Mouse (Mus musculus): ENCODE measurements around the gene Ghr. TPM values are rescaled to one million over a fixed set of nuclear protein-coding genes. Genes with fewer than 3 reads are reported as not detected.

Ghr gene
- polyA plus RNA-seq, 1 experiment from 2014 or later, result 55.5 TPM

GRCm38 (mm10) chr15:3413103-3413502 lies 170.2 kb downstream of the Ghr start:
- Histone ChIP-seq H3K4me1 (replicated peaks) (no peaks in the 10 kb centered on the region), H3K4me2 (no peak overlapping the region), H3K9me3 (replicated peaks) (no peaks in the 10 kb centered on the region), H3K9ac (no peak overlapping the region), H3K36me3 (no peaks in the 10 kb centered on the region), H3K27me3 (no peaks in the 10 kb centered on the region), H3K27ac (no peak overlapping the region), H3K4me3 (no peak overlapping the region)
- ATAC-seq (replicated peaks; ENCODE audit: insufficient number of reproducible peaks, insufficient read depth, low FRiP score, low read depth), result no peak
- WGBS, result 87% methylated on average over 3 of the region's 3 CpGs

GRCm38 (mm10) chr15:3408478-3408877 lies 174.8 kb downstream of the Ghr start:
- H3K27ac ChIP-seq, result no peak overlapping the region
- WGBS, result 77% methylated on average over 4 of the region's 4 CpGs
- no peaks in the 10 kb centered on the region for H3K36me3 ChIP-seq
- H3K27me3 ChIP-seq, result no peaks in the 10 kb centered on the region
- H3K4me2 ChIP-seq, result no peak overlapping the region
- no peaks in the 10 kb centered on the region for H3K9me3 ChIP-seq (replicated peaks)
- H3K4me3 ChIP-seq, result no peak overlapping the region
- H3K4me1 ChIP-seq (replicated peaks), result no peaks in the 10 kb centered on the region
- no peak overlapping the region for H3K9ac ChIP-seq
- no peak for ATAC-seq (replicated peaks; ENCODE audit: insufficient number of reproducible peaks, insufficient read depth, low FRiP score, low read depth)

GRCm38 (mm10) chr15:3399196-3399595 lies 184.1 kb downstream of the Ghr start:
- H3K36me3 ChIP-seq, result no peaks in the 10 kb centered on the region
- H3K9me3 ChIP-seq (replicated peaks), result no peaks in the 10 kb centered on the region
- ATAC-seq (replicated peaks; ENCODE audit: insufficient number of reproducible peaks, insufficient read depth, low FRiP score, low read depth), result no peak
- no peaks in the 10 kb centered on the region for H3K27me3 ChIP-seq
- peaks cover 6% of the 10 kb centered on the region for H3K4me1 ChIP-seq (replicated peaks)
- no peak overlapping the region for H3K9ac ChIP-seq
- H3K4me3 ChIP-seq, result no peak overlapping the region
- no peak overlapping the region for H3K27ac ChIP-seq
- no peak overlapping the region for H3K4me2 ChIP-seq

- Histone ChIP-seq H3K4me3 (no peak overlapping the region), H3K9ac (no peak overlapping the region), H3K4me1 (replicated peaks) (peaks cover 6% of the 10 kb centered on the region), H3K27ac (no peak overlapping the region), H3K9me3 (replicated peaks) (no peaks in the 10 kb centered on the region), H3K27me3 (no peaks in the 10 kb centered on the region), H3K4me2 (no peak overlapping the region), H3K36me3 (no peaks in the 10 kb centered on the region)
- ATAC-seq (replicated peaks; ENCODE audit: insufficient number of reproducible peaks, insufficient read depth, low FRiP score, low read depth), result no peak
- 77% methylated on average over 3 of the region's 3 CpGs for WGBS
Measured at GRCm38 (mm10) chr15:3397369-3398100, 185.8 kb downstream of the Ghr start.

GRCm38 (mm10) chr15:3396149-3396548 lies 187.1 kb downstream of the Ghr start:
- H3K9ac ChIP-seq, result no peak overlapping the region
- ATAC-seq (replicated peaks; ENCODE audit: insufficient number of reproducible peaks, insufficient read depth, low FRiP score, low read depth), result no peak
- no peak overlapping the region for H3K4me3 ChIP-seq
- H3K27me3 ChIP-seq, result no peaks in the 10 kb centered on the region
- no peak overlapping the region for H3K27ac ChIP-seq
- no peak overlapping the region for H3K4me2 ChIP-seq
- no peaks in the 10 kb centered on the region for H3K9me3 ChIP-seq (replicated peaks)
- H3K4me1 ChIP-seq (replicated peaks), result peaks cover 6% of the 10 kb centered on the region
- 72% methylated on average over 2 of the region's 2 CpGs for WGBS
- no peaks in the 10 kb centered on the region for H3K36me3 ChIP-seq

GRCm38 (mm10) chr15:3395700-3396099 lies 187.6 kb downstream of the Ghr start:
- Histone ChIP-seq H3K4me1 (replicated peaks) (peaks cover 6% of the 10 kb centered on the region), H3K36me3 (no peaks in the 10 kb centered on the region), H3K27ac (no peak overlapping the region), H3K4me2 (no peak overlapping the region), H3K9ac (no peak overlapping the region), H3K27me3 (no peaks in the 10 kb centered on the region), H3K9me3 (replicated peaks) (no peaks in the 10 kb centered on the region), H3K4me3 (no peak overlapping the region)
- WGBS, result 68% methylated on average over 3 of the region's 3 CpGs
- no peak for ATAC-seq (replicated peaks; ENCODE audit: insufficient number of reproducible peaks, insufficient read depth, low FRiP score, low read depth)

- Histone ChIP-seq H3K9me3 (replicated peaks) (no peaks in the 10 kb centered on the region), H3K27ac (no peak overlapping the region), H3K27me3 (no peaks in the 10 kb centered on the region), H3K4me1 (replicated peaks) (0 out of 2 replicates have a peak, but pooled peaks cover 2% of the 10 kb centered on the region), H3K9ac (no peak overlapping the region), H3K4me3 (no peak overlapping the region), H3K4me2 (no peak overlapping the region), H3K36me3 (no peaks in the 10 kb centered on the region)
- no peak for ATAC-seq (replicated peaks; ENCODE audit: insufficient number of reproducible peaks, insufficient read depth, low FRiP score, low read depth)
Measured at GRCm38 (mm10) chr15:3390722-3391121, 192.6 kb downstream of the Ghr start.

- no peak for ATAC-seq (replicated peaks; ENCODE audit: insufficient number of reproducible peaks, insufficient read depth, low FRiP score, low read depth)
- Histone ChIP-seq H3K27ac (no peak overlapping the region), H3K4me1 (replicated peaks) (no peaks in the 10 kb centered on the region), H3K9ac (no peak overlapping the region), H3K27me3 (no peaks in the 10 kb centered on the region), H3K36me3 (no peaks in the 10 kb centered on the region), H3K4me2 (no peak overlapping the region), H3K9me3 (replicated peaks) (no peaks in the 10 kb centered on the region), H3K4me3 (no peak overlapping the region)
Measured at GRCm38 (mm10) chr15:3389011-3389410, 194.3 kb downstream of the Ghr start.

GRCm38 (mm10) chr15:3388485-3388884 lies 194.8 kb downstream of the Ghr start:
- no peaks in the 10 kb centered on the region for H3K36me3 ChIP-seq
- no peak overlapping the region for H3K4me3 ChIP-seq
- no peak overlapping the region; the same call in 1 of the 2 replicates for H3K27ac ChIP-seq
- 62% methylated on average over 2 of the region's 2 CpGs for WGBS
- no peak for ATAC-seq (replicated peaks; ENCODE audit: insufficient number of reproducible peaks, insufficient read depth, low FRiP score, low read depth)
- no peak overlapping the region for H3K9ac ChIP-seq
- H3K9me3 ChIP-seq (replicated peaks), result no peaks in the 10 kb centered on the region
- H3K27me3 ChIP-seq, result no peaks in the 10 kb centered on the region
- H3K4me2 ChIP-seq, result no peak overlapping the region
- H3K4me1 ChIP-seq (replicated peaks), result no peaks in the 10 kb centered on the region

- no peak overlapping the region for H3K9ac ChIP-seq
- no peaks in the 10 kb centered on the region for H3K27me3 ChIP-seq
- no peak overlapping the region for H3K27ac ChIP-seq
- ATAC-seq (replicated peaks; ENCODE audit: insufficient number of reproducible peaks, insufficient read depth, low FRiP score, low read depth), result no peak
- no peaks in the 10 kb centered on the region for H3K36me3 ChIP-seq
- no peak overlapping the region for H3K4me3 ChIP-seq
- H3K4me2 ChIP-seq, result no peak overlapping the region
- WGBS, result 42% methylated on average over 2 of the region's 2 CpGs
- no peaks in the 10 kb centered on the region for H3K9me3 ChIP-seq (replicated peaks)
- no peaks in the 10 kb centered on the region for H3K4me1 ChIP-seq (replicated peaks)
Measured at GRCm38 (mm10) chr15:3383788-3384187, 199.5 kb downstream of the Ghr start.

- 60% methylated on average over 6 of the region's 6 CpGs for WGBS
- H3K27me3 ChIP-seq, result no peaks in the 10 kb centered on the region
- no peak for ATAC-seq (replicated peaks; ENCODE audit: insufficient number of reproducible peaks, insufficient read depth, low FRiP score, low read depth)
- H3K4me1 ChIP-seq (replicated peaks), result no peaks in the 10 kb centered on the region
- H3K9me3 ChIP-seq (replicated peaks), result no peaks in the 10 kb centered on the region
- H3K9ac ChIP-seq, result no peak overlapping the region
- H3K4me3 ChIP-seq, result no peak overlapping the region
- no peaks in the 10 kb centered on the region for H3K36me3 ChIP-seq
- H3K4me2 ChIP-seq, result no peak overlapping the region
- H3K27ac ChIP-seq, result no peak overlapping the region
Measured at GRCm38 (mm10) chr15:3381413-3381812, 201.9 kb downstream of the Ghr start.

- H3K9me3 ChIP-seq (replicated peaks), result no peaks in the 10 kb centered on the region; the same call in 1 of the 2 replicates
- 0 out of 2 replicates have a peak, but pooled peaks cover 5% of the 10 kb centered on the region for H3K36me3 ChIP-seq
- H3K27me3 ChIP-seq, result no peaks in the 10 kb centered on the region
- H3K4me2 ChIP-seq, result no peak overlapping the region
- no peak for ATAC-seq (replicated peaks; ENCODE audit: insufficient number of reproducible peaks, insufficient read depth, low FRiP score, low read depth)
- H3K27ac ChIP-seq, result no peak overlapping the region
- no peaks in the 10 kb centered on the region for H3K4me1 ChIP-seq (replicated peaks)
- WGBS, result 66% methylated on average over 2 of the region's 2 CpGs
- no peak overlapping the region for H3K4me3 ChIP-seq
- H3K9ac ChIP-seq, result no peak overlapping the region
Measured at GRCm38 (mm10) chr15:3368261-3368832, 214.9 kb downstream of the Ghr start.
